Mouse (Mus musculus) embryonic facial prominence, embryonic 11.5 days (tissue): ENCODE data around the gene Gm20716. TPM values are rescaled to one million over a fixed set of nuclear protein-coding genes. Genes with fewer than 3 reads are reported as not detected.
"Not testable (repeated sequence)": the region's sequence is repeated elsewhere in the genome, so short reads cannot be mapped to it uniquely, and the experiment has no call there.

Experiments
- ATAC-seq: fragments of 200-750 bp; cut with Nextera tagmentation; replicated peaks from 2 replicates; pipeline ENCODE4 v1.8.0; 2017; ENCODE audit warnings: low read depth; ENCODE audit not compliant: insufficient number of reproducible peaks, low FRiP score, low TSS enrichment
- DNase-seq: peaks from one replicate; pipeline ENCODE4 v3.0.0-alpha.2; 2015; ENCODE audit warnings: low spot score
- H3K27ac ChIP-seq: fragments of 300-500 bp; sonication (generic); replicated peaks from 2 replicates; pipeline ENCODE4 v1.5.1; 2014; ENCODE audit warnings: mild to moderate bottlenecking, low read depth, low read length, control low read depth
- H3K27me3 ChIP-seq: fragments of 300-500 bp; sonication (generic); 2 replicates; pipeline ENCODE4 v1.6.1; 2014; ENCODE audit warnings: mild to moderate bottlenecking, low read length, moderate library complexity, mixed read lengths; ENCODE audit not compliant: control insufficient read depth, insufficient read depth
- H3K36me3 ChIP-seq: fragments of 300-500 bp; sonication (generic); replicated peaks from 2 replicates; pipeline ENCODE4 v1.6.1; 2014; ENCODE audit warnings: low read depth, mild to moderate bottlenecking, low read length, moderate library complexity, mixed read lengths; ENCODE audit not compliant: control insufficient read depth, insufficient read depth
- H3K4me1 ChIP-seq: fragments of 300-500 bp; sonication (generic); 2 replicates; pipeline ENCODE4 v1.6.1; 2014; ENCODE audit warnings: low read length, mixed read lengths; ENCODE audit not compliant: control insufficient read depth, insufficient read depth
- H3K4me2 ChIP-seq: fragments of 300-500 bp; sonication (generic); 2 replicates; pipeline ENCODE4 v1.6.1; 2014; ENCODE audit warnings: low read depth, mild to moderate bottlenecking, control low read depth, low read length, moderate library complexity
- H3K4me3 ChIP-seq: fragments of 300-500 bp; sonication (generic); 2 replicates; pipeline ENCODE4 v1.5.1; 2014; ENCODE audit warnings: low read depth, low read length, control low read depth
- H3K9ac ChIP-seq: fragments of 300-500 bp; sonication (generic); replicated peaks from 2 replicates; pipeline ENCODE4 v1.6.1; 2014; ENCODE audit warnings: mild to moderate bottlenecking, control low read depth, low read length
- H3K9me3 ChIP-seq: fragments of 300-500 bp; sonication (generic); replicated peaks from 2 replicates; pipeline ENCODE4 v1.6.1; 2016; ENCODE audit warnings: mild to moderate bottlenecking, low read length, inconsistent platforms, mixed read lengths; ENCODE audit not compliant: control insufficient read depth
- WGBS: fragments of 180-500 bp; shearing (Covaris S2); extraction: QIAGEN DNeasy Blood & Tissue Kit; methylation state at CpG from one replicate; pipeline ENCODE4 v1.1.7; 2014; 5-methylcytosine and 5-hydroxymethylcytosine counted together
- polyA plus RNA-seq: library from polyadenylated mRNA; unstranded; fragments of >200 nt; fragmentation: Nextera tagmentation; extraction: Ambion mirVana; gene quantifications from 2 replicates; pipeline ENCODE4 v1.2.1, GENCODE M21; 2014

Gm20716 gene
- polyA plus RNA-seq, 1 experiment from 2014 or later = 27.2 TPM

GRCm38 (mm10) chr2:168157974-168158373 is 72.2 kb downstream of the Gm20716 start:
- H3K36me3 ChIP-seq, H3K4me2 ChIP-seq, H3K4me1 ChIP-seq, H3K27ac ChIP-seq, H3K4me3 ChIP-seq, H3K27me3 ChIP-seq, ATAC-seq, H3K9ac ChIP-seq, H3K9me3 ChIP-seq, DNase-seq: not testable (repeated sequence)
- 57% methylated on average over 9 of the region's 11 CpGs for WGBS

DNA sequence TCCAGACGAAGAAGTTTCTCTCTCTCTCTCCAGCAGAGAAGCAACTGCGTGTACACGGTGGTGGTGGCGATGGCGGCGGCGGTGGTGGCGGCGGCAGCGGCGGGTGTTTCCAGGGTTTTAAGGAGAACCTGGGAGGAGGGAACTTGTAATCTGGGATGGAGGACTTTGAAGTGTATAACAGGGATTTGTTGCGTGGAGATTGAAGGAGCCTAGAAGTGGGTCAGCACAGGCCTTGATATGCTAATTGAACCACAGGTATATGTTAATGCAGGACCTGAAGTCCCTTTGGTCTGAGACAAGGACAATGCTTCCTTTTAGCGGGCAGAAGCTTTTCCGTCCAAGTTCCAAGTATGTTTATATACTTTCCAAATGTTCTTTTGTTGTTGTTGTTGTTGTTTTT is 73.8 kb downstream of the Gm20716 start:
- no peak overlapping the region for H3K4me2 ChIP-seq
- H3K27me3 ChIP-seq = no peaks in the 10 kb centered on the region
- H3K27ac ChIP-seq = no peak overlapping the region
- no peaks in the 10 kb centered on the region; the same call in 1 of the 2 replicates for H3K4me1 ChIP-seq
- no peak overlapping the region for H3K4me3 ChIP-seq
- no peaks in the 10 kb centered on the region for H3K36me3 ChIP-seq
- no peak for DNase-seq
- no peak overlapping the region for H3K9ac ChIP-seq
- no peaks in the 10 kb centered on the region for H3K9me3 ChIP-seq
- 39% methylated on average over 14 of the region's 14 CpGs for WGBS
- no peak for ATAC-seq

- no peak overlapping the region for H3K27ac ChIP-seq
- no peak overlapping the region for H3K4me3 ChIP-seq
- no peak overlapping the region for H3K9ac ChIP-seq
- WGBS = 92% methylated on average over 7 of the region's 7 CpGs
- no peaks in the 10 kb centered on the region for H3K27me3 ChIP-seq
- H3K36me3 ChIP-seq = no peaks in the 10 kb centered on the region
- H3K4me2 ChIP-seq = no peak overlapping the region
- ATAC-seq = no peak
- no peak for DNase-seq
- no peaks in the 10 kb centered on the region for H3K9me3 ChIP-seq
- no peaks in the 10 kb centered on the region; the same call in 1 of the 2 replicates for H3K4me1 ChIP-seq
Observed at GRCm38 (mm10) chr2:168155666-168156065, 74.5 kb downstream of the Gm20716 start.

DNA sequence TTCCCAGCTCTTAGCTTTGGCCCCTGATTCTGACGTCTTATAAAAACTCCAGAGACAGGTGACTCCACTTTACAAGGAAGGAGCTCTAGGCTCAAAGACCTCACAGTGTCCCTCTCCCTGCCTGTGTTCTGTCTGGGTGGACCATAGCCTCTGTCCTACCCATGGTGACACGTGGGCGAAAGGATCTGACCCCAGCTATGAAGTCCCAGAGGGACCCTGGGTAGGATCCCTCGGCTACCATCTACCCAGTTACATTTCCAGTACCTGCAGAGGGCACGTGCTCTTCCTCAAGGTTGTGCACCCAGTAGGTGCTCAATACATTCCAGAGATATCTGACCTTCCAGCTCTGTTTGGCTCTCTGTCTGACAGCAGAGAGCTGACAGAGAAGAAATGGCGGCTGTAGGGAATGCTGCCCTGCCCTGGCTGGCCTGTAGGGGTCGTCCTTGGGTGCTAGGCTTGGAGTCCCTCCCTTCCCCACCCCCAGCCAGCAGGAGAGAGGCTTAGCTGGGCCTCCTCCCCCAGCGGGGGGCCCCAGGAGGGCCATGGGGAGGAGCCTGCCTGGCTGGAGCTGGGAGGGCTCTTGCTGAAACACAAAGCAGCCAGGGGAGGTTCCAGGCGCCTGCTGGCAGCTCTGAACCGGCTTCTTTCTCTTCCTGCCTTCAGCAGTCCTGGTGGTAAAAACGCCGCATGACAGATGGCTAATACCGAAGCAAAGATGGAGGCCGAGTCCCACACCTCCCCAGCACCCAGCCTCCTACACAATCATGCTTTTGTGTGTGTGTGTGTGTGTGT is 75.9 kb downstream of the Gm20716 start:
- no peaks in the 10 kb centered on the region for H3K9me3 ChIP-seq
- no peaks in the 10 kb centered on the region for H3K27me3 ChIP-seq
- DNase-seq = peak; percentile 98
- no peak overlapping the region for H3K4me3 ChIP-seq
- peak; percentile 83 for ATAC-seq
- H3K4me1 ChIP-seq = no peaks in the 10 kb centered on the region
- peak overlapping the region; percentile 56 for H3K9ac ChIP-seq
- 19% methylated on average over 14 of the region's 14 CpGs for WGBS
- H3K4me2 ChIP-seq = peak overlapping the region; percentile 34; the same call in 1 of the 2 replicates
- H3K27ac ChIP-seq = peak overlapping the region; percentile 62; the same call in 1 of the 2 replicates
- no peaks in the 10 kb centered on the region for H3K36me3 ChIP-seq

- Histone ChIP-seq H3K27me3 (no peaks in the 10 kb centered on the region), H3K4me2 (no peak overlapping the region), H3K36me3 (no peaks in the 10 kb centered on the region), H3K4me1 (no peaks in the 10 kb centered on the region; the same call in 1 of the 2 replicates), H3K27ac (no peak overlapping the region), H3K9ac (no peak overlapping the region), H3K4me3 (no peak overlapping the region), H3K9me3 (no peaks in the 10 kb centered on the region)
- DNase-seq (no peak), ATAC-seq (no peak)
- 90% methylated on average over 8 of the region's 8 CpGs for WGBS
Observed at GRCm38 (mm10) chr2:168149241-168149640, 80.9 kb downstream of the Gm20716 start.

DNA sequence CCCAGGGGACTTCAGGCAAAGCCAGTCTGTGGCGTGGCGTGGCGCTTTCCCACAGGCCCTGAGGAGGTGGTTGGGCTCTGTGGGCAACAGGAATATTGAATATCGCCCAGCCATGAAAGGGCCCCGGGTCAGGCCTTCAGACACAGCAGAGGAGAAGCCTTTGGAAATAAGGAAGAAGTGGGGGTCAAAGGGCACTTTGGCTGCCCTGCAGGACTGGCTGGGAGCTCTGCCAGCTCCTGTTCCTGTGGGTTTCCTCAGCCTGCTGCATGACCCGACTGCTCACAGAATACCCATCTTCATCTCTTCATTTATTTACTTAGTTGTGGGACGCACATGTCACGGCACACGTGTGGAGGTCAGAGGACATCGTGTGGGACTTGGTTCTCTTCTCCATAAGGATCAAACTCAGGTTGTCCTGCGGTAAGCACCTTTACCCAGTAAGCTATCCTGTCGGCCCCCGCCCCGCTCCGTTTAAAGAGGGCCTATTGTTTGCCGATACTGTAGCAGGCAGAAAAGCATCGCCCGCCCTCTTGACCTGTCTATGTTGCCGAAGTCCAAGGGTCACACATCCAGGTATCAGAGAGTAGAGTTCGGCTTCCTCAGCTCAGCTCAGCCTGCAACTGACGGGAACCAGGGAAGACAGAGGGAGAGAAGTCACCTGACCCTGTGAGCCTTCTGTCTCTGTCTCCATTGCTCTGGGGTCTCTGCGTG is 82.3 kb downstream of the Gm20716 start:
- Histone ChIP-seq H3K4me2 (no peak overlapping the region), H3K27ac (no peak overlapping the region), H3K9ac (no peak overlapping the region), H3K36me3 (no peaks in the 10 kb centered on the region), H3K4me3 (no peak overlapping the region), H3K9me3 (no peaks in the 10 kb centered on the region), H3K27me3 (no peaks in the 10 kb centered on the region), H3K4me1 (no peaks in the 10 kb centered on the region; the same call in 1 of the 2 replicates)
- ATAC-seq = no peak
- 54% methylated on average over 22 of the region's 22 CpGs for WGBS
- DNase-seq = no peak

DNA sequence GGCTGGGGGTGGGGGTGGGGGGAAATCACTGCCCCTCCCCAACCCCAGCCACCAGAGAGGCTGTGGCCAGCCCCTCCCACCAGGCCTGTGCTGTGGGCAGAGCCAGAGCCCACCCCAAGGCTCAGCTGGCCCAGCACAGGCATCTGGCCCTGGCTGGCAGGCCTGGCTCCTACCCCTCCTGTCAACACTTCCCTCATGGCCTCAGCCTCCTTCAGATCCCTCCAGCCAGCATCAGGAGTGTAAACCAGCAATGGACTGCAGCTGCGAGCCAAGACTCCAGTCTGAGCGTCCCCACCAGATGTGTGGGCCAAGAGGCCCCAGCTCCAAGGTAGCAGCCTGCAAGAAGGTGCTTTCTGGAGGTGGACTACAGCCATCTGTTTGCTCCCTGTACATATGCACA is 84.7 kb downstream of the Gm20716 start:
- ATAC-seq = no peak
- Histone ChIP-seq H3K9me3 (no peaks in the 10 kb centered on the region), H3K4me3 (no peak overlapping the region), H3K27ac (no peak overlapping the region), H3K4me1 (no peaks in the 10 kb centered on the region; the same call in 1 of the 2 replicates), H3K36me3 (no peaks in the 10 kb centered on the region), H3K4me2 (no peak overlapping the region), H3K27me3 (no peaks in the 10 kb centered on the region), H3K9ac (no peak overlapping the region)
- peak; percentile 28 for DNase-seq
- WGBS = 65% methylated on average over 2 of the region's 2 CpGs

GRCm38 (mm10) chr2:168143794-168144193 is 86.4 kb downstream of the Gm20716 start:
- no peak overlapping the region for H3K4me2 ChIP-seq
- H3K27me3 ChIP-seq = no peaks in the 10 kb centered on the region
- no peak overlapping the region for H3K9ac ChIP-seq
- H3K4me3 ChIP-seq = no peak overlapping the region
- no peaks in the 10 kb centered on the region for H3K9me3 ChIP-seq
- H3K36me3 ChIP-seq = no peaks in the 10 kb centered on the region
- DNase-seq = peak; percentile 38
- 49% methylated on average over 5 of the region's 5 CpGs for WGBS
- no peaks in the 10 kb centered on the region; the same call in 1 of the 2 replicates for H3K4me1 ChIP-seq
- ATAC-seq = peak; percentile 40
- no peak overlapping the region for H3K27ac ChIP-seq
